Mouse (Mus musculus) cerebellum, adult 11 months (tissue): ENCODE measurements at regions not wholly inside any gene's neighbourhood (a gene's known extent, or its start where the extent isn't known, plus 50 kb on each side); places are given as distances from the start of the nearest gene placed in this dataset.

Source experiments
- DNase-seq: peaks from one replicate; pipeline ENCODE4 v3.0.0; 2022

DNA sequence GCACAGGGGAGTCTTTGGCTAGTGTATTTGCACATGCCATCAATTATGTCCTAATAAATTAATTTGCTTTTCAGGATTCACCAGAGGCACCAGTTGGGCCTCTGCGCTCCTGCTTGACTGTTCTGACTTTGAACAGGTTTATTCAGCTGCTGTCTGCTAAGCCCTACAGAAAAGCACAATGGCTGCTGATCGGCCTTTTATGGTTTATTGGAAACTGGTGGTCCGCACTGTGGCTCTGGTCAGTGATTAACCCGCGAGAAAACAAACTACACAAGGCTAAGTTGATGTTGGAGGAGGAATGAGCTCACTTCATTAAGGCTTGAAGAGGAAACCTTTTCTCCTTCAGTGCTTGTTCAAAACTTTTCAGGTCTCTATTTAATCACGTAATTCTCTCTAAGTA is 208.4 kb upstream of the Gpr101 start:
- no peak for DNase-seq

- DNase-seq: no peak
These were observed 205.7 kb upstream of the Gpr101 start for GRCm38 (mm10) chrX:57709115-57709877.

DNA sequence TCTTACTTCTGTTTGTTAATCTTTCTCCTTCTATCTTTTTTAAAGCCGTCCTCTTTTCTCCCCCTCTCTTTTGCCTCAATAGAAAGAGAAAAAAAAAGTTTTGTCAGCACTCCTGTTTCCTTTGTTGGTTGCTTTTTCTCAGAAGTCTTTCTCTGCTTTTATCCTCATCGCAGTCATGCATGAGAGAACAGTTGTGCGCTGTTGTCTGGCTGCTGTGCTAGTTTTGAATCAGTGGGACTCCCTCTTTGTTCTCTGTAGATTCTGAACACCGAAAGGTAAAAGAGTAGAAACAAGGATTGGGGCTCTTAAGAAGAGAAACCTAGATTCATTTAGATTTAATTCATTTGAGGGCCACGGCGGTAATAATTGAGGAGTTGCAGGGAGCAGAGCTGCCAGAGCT is 204.9 kb upstream of the Gpr101 start:
- DNase-seq: no peak

GRCm38 (mm10) chrX:57707932-57708331 is 204.4 kb upstream of the Gpr101 start:
- DNase-seq: no peak

DNA sequence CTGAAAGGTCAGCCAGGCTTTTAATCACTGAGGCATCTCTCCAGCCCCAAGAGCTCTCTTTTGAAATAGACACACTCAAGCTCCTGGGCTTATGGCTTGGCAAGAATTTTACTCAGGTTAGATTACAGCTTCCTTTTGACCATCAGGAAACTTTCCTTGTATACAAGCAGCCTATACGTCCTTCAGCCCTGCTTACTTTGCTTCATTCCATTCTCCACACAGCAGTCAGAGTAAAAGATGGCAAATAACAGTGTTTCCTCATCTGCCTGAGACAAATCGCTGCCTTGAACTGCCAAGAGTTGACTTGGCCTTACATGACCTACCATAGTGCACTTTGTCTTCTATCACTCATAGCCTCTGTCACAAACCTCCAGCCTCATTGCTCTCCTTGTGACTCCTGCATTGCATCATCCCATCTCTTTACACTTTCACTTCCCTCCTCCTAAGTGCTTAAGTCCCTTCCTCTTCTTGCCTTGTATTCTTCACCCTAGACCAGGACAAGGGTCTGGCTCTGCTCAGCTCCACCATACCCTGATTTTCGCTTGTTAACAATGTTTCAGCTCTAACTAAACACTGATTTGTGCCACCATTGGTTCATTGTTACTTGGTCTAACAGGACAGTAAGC is 203.2 kb upstream of the Gpr101 start:
- DNase-seq: no peak

DNA sequence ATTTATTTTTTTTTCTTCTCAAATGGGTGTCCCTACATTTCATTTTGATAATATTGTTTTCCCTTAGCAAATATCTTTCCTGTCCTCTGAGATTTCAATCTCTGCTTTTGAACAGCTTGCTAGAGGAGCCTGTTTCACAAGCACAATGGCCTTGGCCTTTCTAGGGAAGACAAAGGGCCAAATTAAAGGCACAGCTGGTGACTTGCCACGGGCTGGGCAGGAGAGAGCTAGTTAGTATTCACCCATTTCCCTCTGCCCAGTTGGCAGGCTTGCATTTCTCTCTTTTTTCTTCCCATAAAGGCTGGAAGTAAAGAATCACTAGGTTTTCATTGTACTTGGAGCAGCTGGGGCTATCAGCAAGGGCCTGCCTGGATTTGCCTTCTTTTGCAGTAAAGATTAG is 188.9 kb upstream of the Gpr101 start:
- no peak for DNase-seq

- DNase-seq: no peak
These were observed 173.2 kb upstream of the Gpr101 start for GRCm38 (mm10) chrX:57676764-57677163.

GRCm38 (mm10) chrX:57674955-57675354 is 171.4 kb upstream of the Gpr101 start:
- DNase-seq: no peak

GRCm38 (mm10) chrX:57659571-57659970 is 156.0 kb upstream of the Gpr101 start:
- peak; percentile 1 for DNase-seq

- no peak for DNase-seq
These were observed 152.5 kb upstream of the Gpr101 start for GRCm38 (mm10) chrX:57656035-57656434.

DNA sequence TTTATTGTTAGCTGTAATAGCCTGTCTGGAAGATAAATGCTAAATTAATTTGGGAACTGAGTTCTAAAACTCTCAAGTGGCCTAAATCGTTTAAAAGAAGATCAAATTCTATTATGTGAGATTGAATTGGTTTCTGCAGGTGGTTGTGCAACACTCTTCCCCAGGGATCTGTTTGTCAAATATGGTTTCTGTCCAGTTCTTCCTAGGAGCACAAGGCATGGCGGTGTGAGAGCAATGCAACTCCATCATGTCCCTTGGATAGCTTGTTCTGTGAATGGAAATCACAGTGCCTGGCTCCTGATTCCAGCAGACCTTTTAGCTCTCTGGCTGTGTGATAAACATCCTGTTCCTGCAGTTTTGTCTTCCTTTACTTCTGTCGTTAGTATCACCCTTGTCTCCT is 151.9 kb upstream of the Gpr101 start:
- DNase-seq: no peak
